Mouse (Mus musculus) lung, postnatal 0 days (tissue): ENCODE data around the gene Il16.

Experiments used
- CTCF ChIP-seq: IDR thresholded peaks from 2 replicates; pipeline ENCODE4 v1.5.1; 2016; ENCODE audit warnings: antibody characterized with exemption, mild to moderate bottlenecking
- EP300 ChIP-seq: IDR thresholded peaks from 2 replicates; pipeline ENCODE4 v1.6.1; 2016; ENCODE audit warnings: antibody characterized with exemption, mild to moderate bottlenecking, control low read depth

DNA sequence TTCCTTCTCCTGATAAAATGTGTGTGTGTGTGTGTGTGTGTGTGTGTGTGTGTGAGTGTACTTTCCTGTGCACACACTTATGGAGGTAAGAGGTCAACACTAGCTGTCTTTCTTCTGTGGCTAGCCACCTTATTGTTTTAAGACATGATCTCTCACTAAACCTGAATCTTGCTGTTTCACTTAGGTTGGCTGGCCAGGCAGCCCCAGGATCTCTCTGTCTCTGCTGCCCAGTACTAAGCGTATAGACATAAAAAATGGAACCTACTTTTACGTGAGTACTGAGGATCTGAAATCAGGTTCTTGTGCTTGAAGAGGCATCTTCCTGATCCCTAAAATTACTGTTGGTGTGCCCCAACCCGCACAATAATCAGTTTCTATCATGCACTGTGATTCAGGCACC is 12.7 kb downstream of the Il16 start:
- TF ChIP-seq CTCF (no peak), EP300 (no peak)
